Mouse (Mus musculus): ENCODE measurements around the gene Tmprss9.
A peak's percentile ranks its signal among the peaks of the same experiment; 100 is the strongest.

The Tmprss9 gene

DNA sequence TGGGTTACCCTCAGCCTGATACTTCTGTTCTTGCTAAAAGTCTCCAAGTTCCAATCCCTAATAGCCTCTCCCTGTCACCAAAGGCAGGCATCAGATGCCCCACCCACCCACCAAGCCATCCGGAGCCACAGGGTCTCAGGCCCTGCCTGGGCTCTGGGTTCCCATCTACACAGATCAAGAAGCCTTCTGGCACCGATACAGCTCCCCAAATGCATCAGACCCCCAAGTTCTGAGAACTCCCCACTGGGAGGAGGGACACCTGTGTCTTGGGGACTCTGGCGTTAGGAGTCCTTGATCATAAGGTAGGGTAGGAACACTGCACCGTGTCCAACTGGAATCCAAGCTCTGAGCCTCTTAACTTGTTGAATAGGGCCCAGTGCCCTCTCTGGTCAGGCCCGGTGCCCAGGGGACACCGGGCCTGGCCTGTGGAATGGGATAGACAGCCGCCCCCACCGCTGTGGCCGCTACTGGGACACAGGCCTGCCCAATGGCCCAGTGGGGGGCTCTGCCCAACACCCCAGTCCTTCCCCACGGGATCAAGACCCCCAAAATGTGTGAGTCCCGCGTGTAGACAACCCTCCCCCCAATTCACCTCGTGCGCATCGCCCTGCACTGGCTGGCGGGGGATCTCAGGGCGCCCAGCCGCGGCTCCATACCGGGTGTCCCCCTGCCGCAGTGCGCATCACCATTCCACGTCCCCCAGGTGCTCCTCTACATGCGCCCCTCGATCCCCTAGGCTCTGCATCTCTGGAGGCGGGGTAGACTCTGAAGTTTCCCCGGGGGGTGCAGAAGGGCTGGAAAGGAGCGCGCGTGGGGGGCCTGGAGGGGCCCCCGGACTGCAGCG is 28.3 kb upstream of the Tmprss9 start:
- no peak for DNase-seq (ENCODE audit: low read depth in 1 of 2, low spot score in 2 of 2)

DNA sequence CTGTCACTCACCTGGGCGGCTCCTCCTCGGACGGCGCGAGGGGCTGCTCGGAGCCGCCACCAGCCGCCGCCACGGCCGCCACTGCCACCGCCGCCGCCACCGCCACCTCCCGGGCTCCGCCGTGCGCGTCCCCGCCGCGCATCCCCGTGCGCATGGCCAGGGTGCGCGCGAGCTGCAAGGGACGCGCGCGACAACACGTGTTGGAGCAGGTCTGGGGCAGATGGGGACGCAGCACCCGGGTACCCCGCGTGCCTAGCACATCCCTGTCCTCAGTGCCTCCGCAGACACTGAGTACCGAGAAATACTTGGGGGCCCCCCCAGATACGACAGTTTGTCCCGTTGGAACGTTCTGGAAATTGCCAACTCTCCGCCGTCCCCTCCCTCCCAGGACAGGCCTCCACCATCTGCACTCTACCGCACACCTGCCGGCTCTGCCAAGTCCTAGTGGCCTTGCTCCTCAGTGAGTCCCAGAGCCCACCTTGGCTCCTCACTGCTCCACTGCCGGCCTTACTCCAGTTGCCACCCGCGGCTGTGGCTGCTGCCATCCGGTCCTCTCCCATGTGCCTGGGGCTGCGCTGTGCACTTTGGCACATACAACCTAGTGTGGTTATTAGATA is 27.6 kb upstream of the Tmprss9 start, which contains the start of gene Lingo3:
Lingo3 (minus strand) TSS at position 109 of the 617 bp plus-strand sequence.
- no peak for DNase-seq (ENCODE audit: low read depth in 1 of 2, low spot score in 2 of 2)

DNA sequence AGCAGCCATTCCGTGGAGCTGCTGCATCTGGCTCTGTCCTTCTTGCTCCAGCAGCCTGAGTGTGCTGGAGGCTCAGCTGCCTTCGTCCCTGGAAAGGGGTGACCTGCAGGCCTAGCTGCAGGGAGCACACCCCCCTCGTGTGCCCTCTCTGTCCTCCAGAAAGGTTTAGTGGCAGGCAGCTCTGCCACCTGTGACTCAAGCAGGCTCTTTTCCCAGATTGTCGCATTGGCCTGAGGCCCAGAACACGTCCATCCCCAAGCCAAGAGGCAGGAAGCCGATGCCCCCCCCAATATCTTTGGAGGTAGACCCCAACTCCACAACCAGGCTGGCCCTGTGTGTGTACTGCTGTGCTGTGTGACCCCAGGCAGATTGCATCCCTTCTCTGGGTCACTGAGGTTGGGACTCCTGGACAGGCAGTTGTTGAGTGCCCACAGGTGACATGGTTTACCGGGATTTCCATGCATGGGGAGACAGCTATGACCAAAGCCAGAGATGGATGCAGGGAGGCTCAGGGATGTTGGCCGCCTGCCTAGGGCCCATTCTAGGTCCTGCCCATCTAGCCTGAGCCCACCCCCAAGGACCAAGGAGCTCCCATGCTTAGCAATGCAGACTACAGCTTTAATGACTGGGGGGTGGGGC is 26.5 kb upstream of the Tmprss9 start:
- DNase-seq (ENCODE audit: low read depth in 1 of 2, low spot score in 2 of 2): no peak

DNA sequence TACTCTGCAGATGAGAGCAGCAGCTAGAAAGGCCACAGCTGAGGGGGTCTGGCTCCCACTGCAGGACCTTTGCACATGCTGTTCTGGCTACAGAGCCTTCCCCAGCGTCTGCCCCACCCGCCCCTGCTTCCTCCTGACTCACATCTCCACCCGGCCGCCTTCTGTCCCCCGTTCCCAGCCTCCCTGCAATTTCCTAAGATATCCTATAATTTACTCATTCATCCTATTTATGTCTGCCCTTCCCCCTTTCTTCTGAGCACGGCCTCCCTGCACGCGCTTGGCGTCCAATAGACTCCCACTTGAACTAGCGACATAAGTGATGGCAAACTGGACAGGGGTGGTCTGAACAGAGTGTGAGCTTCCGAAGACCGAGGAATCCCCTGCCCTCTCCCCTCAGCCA is 25.9 kb upstream of the Tmprss9 start:
- DNase-seq (ENCODE audit: low read depth in 1 of 2, low spot score in 2 of 2): no peak

DNA sequence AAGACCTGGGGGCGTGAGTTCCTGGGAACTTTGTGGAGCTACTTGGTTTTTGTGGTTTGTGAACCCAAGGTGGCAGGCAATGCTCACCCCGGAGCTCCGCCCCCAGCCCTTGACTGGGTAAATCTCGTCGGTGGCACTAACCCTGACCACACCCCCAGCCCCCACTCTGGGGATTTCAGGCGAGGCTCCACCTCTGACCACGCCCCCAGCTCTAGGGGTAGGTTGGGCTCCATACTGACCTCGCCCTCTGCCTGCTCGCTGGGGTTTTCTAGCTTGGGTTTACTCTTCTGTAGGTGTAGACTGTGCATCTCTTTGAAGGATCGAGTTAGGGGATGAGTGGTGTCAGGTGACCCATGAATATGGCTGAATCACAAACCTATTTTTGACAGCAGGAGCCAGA is 23.1 kb upstream of the Tmprss9 start:
- peak in 1 of 2 experiments; percentile 33 for DNase-seq (ENCODE audit: low read depth in 1 of 2, low spot score in 2 of 2)

DNA sequence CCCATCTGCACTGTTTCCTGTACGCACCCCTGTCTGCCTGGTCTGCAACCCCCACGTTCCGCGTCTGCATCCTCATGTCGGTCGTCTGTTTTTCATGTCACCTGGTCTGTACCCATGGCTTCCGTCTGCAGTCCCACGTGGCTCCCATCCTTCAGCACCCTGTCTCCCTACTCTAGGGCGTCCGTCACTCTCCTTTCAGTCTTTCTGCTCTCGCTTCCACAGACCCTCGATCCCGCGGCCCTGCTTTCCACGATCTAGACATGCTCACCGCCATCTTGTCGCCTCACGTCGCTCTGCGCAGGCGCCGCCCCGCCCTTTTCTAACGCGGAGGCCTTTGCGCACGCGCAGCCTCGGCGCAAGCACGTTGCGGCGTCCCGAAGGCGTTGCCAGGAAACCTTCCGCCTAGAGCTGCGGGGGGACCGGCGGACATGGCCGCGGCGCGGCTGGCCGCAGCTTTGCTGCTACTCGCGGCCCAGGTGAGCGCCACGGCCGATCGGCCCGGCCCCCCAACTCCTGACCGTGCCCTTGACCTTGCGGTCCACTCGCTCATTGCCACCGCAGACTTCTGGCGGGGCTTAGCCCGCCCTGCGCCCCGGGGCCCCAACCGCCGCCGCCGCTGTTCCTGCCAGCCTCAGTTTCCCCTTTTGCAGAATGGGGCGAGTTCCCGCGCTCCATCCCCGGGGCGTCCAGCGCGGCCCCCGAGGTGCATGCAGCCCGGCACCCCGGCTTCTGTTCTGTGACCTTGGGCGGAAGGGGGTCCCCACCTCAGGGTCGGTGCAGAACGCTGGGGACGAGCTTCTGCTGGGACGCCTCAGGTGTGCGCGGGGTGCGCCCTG is 16.5 kb upstream of the Tmprss9 start, which contains the start of the genes Lsm7 and Sppl2b:
Lsm7 (minus strand) TSS at position 297 of the 836 bp plus-strand sequence.
Sppl2b (plus strand) TSS at position 363 of the 836 bp plus-strand sequence.
- peak; percentile 90 to 96 for DNase-seq (ENCODE audit: low read depth in 1 of 2, low spot score in 2 of 2)

DNA sequence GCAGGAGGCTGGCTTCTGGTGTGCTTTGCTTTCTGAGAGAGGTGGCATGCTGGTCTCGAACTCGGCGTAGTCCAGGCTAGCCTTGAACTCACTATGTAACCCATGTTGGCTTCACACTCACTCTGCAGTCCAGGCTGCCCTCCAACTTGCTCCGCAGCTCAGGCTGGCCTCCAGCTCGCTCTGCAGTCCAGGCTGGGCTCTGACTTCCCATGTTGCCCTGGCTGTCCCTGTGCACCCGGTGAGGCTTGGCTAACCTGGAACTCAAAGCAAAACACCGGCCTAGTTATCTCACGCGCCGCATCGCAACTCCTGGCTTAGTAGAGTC is 15.9 kb upstream of the Tmprss9 start:
- DNase-seq (ENCODE audit: low read depth in 1 of 2, low spot score in 2 of 2): no peak

DNA sequence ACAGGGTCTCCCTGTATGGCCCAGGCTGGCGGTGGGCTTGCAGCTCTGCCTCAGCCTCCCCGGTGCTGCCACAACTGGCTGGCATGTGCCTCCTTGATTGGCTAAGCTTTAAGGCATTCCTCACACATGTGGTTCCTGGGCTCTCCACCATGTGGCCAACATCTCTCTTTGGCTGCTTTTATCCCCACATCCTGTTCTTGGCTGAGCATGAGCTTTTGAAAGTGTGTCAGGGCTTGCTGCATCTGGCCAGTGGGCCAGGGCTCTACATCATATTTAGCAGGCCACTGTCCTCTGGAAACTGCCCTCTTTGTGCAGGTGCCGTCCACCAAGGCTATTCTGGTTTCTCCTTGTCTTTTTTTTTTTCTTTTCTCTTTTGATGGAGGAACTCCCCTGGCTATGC is 15.4 kb upstream of the Tmprss9 start:
- DNase-seq (ENCODE audit: low read depth in 1 of 2, low spot score in 2 of 2): no peak

DNA sequence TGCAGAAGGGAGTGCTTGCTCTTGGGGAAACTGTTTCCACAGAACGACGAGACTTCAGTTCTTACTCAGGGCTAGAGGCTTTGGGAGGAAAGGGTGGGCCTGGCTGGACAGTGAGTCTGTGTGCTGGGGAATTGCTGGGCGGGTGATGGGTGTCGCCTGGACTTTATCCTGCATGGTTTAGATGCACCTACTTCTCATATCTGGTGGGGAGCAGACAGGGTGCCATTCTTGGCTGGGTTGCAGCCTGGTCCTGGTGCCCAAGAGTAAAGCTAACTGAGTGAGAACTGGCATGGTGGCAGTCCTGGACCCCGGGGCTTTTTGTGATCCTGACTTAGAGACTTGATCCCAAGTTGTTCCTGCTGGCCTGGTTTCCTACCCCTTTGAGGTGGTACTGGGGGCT is 14.7 kb upstream of the Tmprss9 start:
- no peak for DNase-seq (ENCODE audit: low read depth in 1 of 2, low spot score in 2 of 2)

DNA sequence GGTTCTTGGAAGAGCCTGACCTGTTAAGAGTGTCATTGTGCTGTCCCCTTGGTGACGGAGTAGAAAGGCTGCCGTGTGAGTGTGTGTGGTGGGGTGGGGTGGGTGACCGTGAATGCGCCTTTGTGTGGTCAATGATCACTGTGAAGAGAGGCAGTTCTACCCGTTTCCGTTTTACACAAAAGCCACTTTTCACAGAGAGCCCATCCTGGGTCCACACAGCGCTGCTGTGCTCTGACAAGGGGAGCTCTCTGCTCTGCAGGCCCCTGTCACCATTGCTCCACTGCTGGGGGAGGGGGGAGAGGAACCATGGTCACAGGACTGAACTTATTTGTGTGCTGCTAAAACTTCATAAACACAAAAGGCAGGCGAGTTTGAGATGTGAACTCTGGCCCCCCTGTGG is 14.3 kb upstream of the Tmprss9 start:
- DNase-seq (ENCODE audit: low read depth in 1 of 2, low spot score in 2 of 2): no peak

DNA sequence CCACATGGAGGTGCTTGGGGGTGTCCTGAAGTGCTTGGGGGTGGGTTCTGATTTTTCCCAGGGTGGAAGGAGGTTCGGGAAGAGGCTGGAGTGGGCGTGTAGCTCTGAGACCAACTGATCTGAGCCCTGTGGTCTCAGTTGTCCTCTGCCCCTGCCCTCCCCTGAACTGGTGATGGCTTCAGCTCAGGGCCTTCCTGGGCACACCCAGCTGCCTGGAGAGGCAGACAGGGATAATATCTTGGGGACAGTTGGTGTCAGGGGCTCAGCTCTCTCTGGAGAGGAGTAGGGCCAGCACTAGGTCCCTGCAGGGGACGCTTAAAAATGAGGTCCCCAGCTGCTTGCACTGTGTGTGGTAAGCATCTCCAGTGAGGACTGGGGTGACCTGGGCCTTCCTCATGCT is 13.8 kb upstream of the Tmprss9 start:
- no peak for DNase-seq (ENCODE audit: low read depth in 1 of 2, low spot score in 2 of 2)

DNA sequence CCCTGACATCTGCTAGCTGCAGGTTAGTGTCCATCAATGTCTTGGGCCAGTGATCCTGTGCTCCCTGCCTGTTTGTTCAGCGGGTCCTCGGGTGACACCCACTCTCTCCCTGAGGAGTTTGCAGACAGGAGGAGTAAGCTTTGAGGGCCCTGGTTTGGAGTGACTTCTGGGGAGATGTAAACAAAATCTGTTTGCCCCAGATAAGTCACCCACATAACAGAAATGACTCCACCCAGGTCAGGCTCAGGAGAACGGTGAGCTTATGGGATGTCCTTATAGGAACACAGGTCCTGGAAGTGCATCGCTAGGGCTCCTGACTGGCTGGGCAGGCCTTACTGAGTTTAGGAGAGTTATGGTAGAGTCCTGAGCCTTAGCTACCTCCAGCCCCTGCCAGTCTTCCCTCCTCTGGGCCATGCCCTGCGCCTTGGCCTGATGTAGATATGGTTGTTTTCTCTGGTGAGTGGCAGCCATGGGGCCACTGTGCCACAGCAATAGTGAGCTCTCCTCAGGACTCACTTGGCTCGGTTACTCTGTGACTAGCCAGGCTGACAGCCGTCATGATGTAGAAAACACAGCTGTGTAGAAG is 13.2 kb upstream of the Tmprss9 start:
- no peak for DNase-seq (ENCODE audit: low read depth in 1 of 2, low spot score in 2 of 2)

DNA sequence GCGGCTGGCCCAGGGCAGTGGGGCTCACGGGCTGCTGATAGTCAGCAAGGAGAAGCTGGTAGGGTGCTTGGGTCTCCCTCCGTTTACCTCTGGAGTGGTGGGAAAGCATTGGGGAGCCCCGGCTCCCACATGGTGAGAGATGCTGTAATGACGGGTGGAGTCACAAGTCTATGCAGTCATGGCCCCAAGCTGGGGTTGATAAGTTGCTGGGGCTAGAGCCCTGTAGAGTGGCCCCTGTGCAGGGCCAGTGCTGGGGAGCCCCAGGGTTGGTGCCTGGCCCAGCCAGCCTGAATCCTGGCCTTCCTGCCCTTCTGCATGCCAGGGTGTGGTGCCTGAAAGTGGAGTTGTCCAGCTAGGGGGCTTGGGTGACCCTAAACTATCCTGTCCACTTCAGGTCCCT is 9.3 kb upstream of the Tmprss9 start:
- no peak for DNase-seq (ENCODE audit: low read depth in 1 of 2, low spot score in 2 of 2)

DNA sequence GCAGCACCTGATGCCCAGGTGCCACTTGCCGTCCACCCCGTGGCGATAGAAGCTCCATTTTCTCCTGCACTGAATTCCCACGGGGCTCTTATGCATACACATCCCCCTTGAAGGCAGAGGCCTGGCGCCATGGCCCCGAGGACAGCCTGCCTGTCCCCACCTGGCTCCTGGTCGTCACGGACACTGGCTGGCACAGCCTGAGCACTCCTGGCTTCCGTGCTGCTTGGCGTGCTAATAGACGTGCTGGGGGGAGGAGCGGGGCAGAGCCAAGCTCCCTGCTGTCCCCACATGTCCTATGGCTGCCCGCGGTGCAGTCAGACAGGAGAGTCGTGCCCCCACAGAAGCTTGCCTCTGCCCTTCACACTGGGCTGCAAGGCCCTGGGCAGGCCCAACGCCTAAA is 7.2 kb upstream of the Tmprss9 start:
- DNase-seq (ENCODE audit: low read depth in 1 of 2, low spot score in 2 of 2): no peak

DNA sequence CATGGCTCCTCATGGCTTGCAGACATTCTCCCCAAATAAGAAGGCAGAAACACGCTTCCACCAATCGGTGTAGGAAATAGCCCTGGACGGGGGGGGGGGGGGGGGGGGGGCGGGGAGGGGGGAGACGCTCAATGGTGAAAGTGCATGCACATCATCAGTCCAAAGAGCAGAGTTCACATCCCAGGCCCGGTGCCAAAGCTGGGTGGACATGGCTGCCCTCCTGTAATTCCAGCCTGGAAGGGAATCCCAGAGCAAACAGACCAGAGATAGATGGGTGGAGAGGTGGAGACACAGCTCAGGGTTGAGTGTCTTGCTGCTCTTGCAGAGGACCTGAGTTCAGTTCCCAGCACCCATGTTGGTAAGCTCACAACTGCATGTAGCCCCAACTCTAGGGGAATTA is 655 bp upstream of the Tmprss9 start:
- DNase-seq (ENCODE audit: low read depth in 1 of 2, low spot score in 2 of 2): no peak

DNA sequence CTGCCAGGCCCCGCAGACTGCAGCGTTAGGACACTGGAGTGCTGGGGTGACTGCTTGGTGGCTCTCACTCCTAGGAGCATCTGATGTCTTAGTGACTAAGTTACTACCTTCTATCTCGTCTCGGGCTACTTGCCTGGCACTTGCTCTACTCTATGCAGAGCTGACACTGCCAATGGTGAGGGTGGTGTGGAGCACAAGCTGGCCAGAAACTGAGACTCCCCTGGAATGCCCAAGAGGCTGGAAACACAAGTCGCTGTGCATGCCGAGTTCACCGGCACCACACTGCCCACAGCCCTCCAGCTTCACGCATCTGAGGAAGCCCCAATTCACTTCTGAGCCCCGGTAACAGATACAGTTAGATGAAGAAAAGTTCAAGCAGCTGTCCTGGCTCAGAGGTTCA is 2.4 kb downstream of the Tmprss9 start:
- no peak for DNase-seq (ENCODE audit: low read depth in 1 of 2, low spot score in 2 of 2)

DNA sequence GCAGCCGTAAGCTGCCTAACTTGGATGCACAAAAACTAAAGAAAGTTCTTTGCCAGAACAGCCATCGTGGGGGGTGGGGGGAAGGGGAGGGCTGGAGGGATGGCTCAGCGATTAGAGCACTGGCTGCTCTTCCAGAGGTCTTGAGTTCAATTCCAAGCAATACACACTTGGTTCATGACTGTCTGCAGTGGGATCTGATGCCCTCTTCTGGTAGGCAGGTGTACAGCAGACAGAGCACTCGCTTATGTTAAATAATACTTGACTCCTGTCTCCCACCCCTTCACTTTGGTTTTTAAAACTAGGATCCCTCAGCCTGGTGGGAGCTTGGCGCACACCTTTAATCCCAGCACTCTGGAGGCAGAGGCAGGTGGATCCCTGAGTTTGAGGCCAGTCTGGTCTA is 4.4 kb downstream of the Tmprss9 start:
- DNase-seq (ENCODE audit: low read depth in 1 of 2, low spot score in 2 of 2): no peak

DNA sequence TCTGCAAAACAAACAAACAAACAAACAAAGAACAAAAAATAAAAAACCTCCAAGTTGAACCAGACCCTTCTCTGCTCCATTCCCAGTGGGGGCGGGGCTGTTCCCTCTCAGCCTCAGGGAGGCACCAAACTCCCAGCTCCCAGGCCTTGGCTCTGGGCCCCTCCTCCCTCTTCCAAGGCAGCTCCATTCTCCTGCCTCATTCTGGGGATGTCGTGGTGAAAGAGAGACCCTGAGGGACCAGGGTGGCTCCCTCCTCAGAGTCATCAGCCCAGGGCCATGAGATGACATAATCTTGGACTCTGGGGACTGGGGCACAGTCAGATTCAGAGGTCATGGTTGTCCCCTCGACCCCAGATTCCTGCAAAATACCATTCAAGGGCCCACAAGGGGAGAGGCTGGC is 4.9 kb downstream of the Tmprss9 start:
- DNase-seq (ENCODE audit: low read depth in 1 of 2, low spot score in 2 of 2): no peak

DNA sequence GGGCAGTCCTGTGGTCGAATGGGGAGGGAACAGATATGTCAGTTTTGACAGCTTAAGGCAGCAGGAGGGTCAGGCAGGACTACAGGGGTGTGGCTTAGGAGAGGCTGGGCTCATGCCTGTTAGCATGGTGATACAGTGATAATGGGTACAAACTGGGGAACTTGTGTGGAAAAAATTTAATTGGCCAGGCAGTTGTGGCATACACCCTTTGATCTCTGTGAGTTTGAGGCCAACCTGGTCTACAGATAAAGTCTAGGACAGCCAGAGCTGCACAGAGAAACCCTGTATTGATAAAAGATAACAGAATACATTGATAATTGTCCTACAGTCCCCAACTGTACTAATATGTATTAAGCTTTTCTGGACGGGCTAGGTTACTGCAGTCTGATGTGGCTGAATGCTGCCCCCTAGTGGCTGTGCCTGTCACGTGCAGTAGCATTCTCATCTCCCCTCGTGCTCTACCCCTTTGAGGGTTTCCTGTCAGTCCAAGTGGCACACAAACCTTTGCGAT is 8.5 kb downstream of the Tmprss9 start:
- DNase-seq (ENCODE audit: low read depth in 1 of 2, low spot score in 2 of 2): peak in 1 of 2 experiments; percentile 53

DNA sequence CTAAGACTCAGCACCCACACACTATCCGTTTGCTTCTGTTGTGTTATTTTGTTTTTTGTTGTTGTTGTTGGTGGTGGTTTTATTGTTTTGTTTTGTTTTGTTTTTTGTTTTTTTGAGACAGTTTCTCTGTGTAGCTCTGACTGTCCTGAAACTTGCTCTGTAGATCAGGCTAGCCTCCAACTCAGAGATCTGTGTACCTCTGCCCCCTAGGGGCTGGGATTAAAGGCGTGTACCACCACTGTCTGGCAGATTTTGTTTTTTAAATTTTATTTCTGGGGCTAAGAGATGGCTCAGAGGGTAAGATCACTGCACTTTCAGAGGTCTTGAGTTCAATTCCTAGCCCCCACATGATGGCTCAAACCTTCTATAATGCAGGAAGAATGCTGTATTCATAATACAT is 9.3 kb downstream of the Tmprss9 start:
- DNase-seq (ENCODE audit: low read depth in 1 of 2, low spot score in 2 of 2): no peak

DNA sequence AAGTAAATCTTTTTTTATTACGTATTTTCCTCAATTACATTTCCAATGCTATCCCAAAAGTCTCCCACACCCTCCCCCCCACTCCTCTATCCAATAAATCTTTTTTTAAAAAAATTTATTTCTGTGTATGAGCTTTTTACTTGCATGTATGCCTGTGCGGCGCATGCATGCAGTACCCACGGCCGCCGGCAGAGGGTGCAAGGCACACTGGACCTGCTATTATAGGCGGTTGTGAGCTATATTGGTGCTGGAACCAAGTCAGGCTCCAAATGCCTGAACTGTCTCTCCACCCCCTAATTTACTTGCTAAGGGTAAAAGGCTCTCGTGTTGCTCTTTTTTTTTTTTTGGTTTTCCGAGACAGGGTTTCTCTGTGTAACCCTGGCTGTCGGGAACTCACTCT is 9.7 kb downstream of the Tmprss9 start:
- peak; percentile 35 to 69 for DNase-seq (ENCODE audit: low read depth in 1 of 2, low spot score in 2 of 2)

All from monocyte, adult 2 months (primary cell).